Mouse (Mus musculus) regulatory T cell (primary cell): ENCODE measurements around the gene Cdh20.
"Not testable (repeated sequence)": the region's sequence is repeated elsewhere in the genome, so short reads cannot be mapped to it uniquely, and the experiment has no call there.

Source experiments
- in situ Hi-C: fragments of 300-600 bp; cut with MboI, MseI; formaldehyde crosslinking; loops from one replicate; pipeline ENCODE4 v1.15.1; 2025; ENCODE audit warnings: high pct_unique_total_duplicates

The Cdh20 gene

DNA sequence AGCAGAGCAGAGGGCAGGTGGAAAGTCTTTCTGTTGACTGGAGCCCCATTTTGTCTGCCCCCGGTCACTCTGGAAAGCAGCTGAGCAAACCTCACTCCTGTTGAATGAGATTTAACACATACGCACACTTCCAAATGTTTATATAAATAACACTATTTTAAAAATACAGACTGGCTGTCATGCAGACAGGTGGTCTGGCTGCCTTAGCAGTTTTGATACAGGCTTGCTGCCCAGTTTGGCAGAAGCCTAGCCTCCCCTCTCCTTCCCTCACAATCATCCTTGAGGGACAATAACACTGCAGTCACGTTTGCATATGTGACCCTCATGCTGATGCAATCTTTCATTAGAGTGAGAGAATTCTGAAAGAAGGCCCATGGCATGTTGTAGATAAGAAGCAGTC, 144.1 kb downstream of the Cdh20 start:
- in situ Hi-C loops: no loop called here

DNA sequence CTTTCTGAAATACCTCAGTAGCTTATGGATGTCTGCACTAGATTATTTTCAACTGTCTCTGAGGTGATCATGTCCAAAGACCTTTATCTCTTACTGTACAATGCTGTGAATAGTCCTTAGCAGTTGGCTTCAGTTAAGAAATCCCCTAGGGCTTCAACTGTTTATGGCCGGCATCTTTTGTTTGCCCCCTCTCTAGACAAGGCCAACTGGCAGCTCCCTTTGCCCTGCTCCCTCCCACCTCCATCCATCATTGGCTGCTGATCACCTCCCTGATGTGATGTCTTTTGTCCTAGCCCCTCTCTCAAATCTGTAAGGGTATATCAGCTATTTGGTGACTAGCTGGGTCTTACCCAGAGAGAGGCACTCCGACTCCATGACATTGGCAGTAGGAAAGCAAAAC, 148.2 kb downstream of the Cdh20 start:
- in situ Hi-C loops: no loop called here

DNA sequence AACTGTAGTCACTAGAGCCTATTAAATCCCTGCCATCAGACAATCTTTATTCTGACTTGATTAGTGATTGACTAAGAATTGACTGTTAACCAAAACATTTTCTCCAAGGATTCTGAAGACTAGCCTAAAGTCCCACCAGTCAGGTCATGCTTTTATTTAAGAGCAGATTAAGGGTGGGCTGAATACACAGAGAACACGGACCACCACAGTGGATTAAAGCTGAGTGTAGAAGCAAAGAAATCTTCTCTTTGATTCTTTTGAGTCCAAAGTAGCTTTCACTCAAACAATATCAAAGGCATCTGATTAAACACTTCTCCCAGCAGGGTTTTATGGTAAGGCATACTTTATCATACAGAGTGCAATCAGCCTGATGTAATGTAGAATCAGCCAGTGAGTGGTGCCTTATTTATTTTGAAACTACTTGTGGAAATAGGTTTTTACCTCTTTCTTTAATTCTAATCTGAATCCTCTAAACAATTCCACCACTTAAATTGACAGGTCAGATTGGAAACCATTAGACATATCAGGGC, 149.0 kb downstream of the Cdh20 start:
- in situ Hi-C loops: no loop called here

DNA sequence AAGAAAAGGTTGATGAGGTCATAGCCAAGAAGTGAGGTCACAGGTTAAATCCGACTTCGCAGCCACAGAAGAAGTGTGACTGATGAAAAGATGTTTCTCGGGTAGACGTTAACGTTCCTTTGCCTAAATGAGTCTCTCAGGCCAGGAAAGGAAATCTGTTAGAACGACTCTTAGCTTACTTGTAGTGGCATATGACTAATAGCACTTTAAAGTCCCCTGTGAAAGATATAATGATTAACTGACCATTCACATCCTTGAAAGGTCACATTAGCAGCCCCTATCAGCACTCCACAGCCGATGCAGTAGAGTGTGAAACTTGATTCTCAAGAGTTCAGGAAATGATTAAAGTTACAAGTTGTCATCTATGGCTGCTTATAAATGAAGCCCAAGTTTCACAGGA, 164.7 kb downstream of the Cdh20 start:
- in situ Hi-C loops: no loop called here

DNA sequence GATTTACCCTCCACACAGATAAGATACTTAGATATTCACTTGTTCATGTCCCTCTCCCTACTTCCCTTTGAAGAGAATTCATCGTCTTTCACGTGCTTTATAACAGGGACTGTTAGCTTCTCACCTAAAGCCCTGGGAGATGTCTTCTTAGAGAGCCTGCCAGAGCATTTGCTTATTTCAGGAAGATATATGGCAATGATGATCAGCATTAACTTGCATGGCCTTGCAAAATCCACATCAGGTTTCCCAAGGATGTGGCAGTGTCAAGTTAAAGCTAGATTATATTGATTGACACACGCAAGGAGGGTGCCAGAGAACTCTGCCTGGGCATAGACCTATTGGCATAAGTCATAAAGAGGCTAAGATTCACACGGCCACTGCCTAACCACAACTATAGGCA, 168.6 kb downstream of the Cdh20 start:
- in situ Hi-C loops: no loop called here

DNA sequence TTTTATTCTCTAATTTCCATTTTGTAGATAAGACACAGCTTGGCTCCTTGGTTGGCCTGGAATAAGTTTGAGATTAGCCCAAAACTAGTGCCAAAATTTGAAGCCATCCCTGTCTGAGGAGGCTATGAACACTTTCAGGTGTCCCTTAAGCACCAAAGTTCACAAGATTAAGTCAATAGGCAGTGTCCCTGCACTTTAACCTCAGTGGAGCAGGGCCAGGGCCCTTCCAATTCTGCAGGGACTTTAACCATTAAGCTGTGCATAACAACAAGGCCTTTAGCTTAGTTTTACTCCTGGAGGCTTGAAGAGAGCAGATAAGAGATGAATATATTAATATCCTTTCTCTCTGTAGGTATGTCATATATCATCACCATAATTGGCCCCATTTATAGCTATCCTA, 170.8 kb downstream of the Cdh20 start:
- in situ Hi-C loops: no loop called here

DNA sequence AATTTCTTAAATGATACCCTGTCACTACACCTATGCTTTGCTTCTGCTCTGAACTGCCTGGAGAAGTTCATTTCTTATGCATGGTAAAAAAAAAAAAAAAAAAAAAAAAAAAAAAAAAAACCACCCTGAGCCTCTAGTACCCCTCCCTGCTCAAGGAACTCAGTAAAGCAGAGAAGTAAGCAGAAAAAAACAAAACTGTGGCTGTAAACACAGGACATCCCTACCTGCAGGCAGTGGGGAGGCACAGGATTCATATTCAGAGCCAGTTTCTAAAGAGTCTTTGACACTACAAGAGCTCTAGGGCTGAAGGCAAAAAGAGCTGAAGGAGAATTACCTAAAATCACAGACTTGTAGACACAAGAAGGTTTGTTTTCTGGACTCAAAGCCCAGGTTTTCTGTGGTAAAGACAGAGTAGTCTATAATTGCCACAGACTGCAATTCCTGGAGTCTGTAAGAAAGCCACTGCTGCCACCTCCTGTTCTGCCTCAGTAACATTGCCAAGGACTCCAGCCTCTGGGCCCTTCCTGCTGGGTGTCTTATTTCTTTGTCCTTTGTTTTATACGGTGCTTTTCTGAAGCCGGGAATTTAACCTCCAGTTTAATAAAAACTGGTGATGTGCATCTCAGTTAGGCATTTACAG, 176.3 kb downstream of the Cdh20 start:
- in situ Hi-C loops: no loop called here

DNA sequence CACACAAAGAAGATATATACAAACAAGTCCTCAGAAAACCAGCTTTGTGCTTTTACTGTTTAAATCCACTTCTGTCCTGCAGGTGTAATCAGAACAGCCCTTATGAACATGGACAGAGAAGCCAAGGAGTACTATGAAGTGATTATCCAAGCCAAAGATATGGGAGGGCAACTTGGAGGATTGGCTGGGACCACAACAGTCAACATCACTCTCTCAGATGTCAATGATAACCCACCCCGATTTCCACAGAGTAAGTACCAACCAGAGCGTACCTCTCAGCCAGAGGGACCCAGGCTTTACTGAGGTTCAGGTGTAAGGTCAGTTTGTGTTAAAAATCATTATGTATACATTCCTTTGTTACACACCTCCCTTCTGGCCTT, 176.8 kb downstream of the Cdh20 start:
- in situ Hi-C loops: no loop called here

DNA sequence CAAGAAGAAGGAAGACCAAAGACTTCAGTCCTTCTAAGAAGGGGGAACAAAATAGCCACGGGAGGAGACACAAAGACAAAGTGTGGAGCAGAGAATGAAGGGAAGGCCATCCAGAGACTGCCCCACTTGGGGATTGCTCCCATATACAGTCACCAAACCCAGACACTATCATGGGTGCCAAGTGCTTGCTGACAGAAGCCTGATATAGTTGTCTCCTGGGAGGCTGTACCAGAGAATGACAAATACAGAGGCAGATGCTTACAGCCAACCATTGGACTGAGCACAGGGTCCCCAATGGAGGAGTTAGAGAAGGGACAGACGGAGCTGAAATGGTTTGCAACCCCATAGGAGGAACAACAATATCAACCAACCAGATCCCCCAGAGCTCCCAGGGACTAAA, 181.3 kb downstream of the Cdh20 start:
- in situ Hi-C loops: not testable (repeated sequence)

DNA sequence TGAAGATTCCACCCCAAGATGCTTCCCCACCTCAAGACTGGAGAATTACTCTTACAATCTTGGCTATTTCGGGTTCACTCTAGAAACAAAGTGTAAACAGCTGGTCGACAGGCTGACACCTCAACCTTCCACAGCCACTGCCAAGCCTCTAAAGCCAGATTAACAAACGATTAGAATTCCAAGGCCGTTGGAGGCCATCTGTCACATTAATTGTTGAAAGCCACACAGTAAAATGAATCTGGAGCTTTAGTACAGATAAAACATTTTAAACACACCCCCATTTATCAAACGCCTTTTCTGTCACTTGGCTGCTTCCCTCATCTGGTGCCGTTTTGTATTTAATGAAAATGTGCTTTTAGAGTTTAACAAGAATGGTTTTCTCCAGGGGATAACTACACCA, 188.7 kb downstream of the Cdh20 start:
- in situ Hi-C loops: no loop called here

DNA sequence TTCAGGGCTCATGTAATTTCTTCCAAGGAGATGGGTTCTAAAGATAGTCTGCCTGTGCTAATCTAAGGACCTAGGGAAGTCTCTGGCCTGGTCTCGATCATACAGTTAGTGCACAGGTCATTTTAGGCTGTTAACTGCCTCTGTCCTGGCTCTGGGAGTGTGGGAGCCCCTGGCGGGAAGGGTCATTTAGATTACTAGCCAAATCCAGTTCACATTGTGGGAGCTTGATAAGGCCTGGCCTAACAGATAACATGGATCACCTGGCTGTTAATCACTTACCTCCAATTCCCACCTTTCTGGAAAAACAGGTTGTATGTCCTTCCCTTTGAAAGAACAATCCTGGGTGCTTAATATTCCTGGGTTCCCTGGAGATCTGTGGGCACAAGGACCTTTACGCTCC, 193.3 kb downstream of the Cdh20 start:
- in situ Hi-C loops: no loop called here

DNA sequence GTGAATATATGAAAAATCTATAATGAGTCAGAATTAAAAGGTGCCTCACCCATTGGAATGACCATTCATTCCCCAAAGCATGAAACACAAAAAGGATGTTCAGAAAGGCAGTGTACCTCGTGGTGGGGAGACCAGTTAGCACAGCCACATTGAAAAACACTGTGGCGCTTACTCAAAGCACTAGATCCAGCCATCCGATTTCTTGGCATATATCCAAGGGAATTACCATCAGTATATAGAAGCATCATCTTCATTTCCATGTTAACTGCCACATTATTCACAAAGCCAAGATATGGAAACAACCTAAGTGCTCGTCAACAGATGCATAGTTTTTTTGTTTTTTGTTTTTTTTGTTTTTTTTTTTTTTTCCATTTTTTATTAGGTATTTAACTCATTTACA, 193.9 kb downstream of the Cdh20 start:
- in situ Hi-C loops: no loop called here

DNA sequence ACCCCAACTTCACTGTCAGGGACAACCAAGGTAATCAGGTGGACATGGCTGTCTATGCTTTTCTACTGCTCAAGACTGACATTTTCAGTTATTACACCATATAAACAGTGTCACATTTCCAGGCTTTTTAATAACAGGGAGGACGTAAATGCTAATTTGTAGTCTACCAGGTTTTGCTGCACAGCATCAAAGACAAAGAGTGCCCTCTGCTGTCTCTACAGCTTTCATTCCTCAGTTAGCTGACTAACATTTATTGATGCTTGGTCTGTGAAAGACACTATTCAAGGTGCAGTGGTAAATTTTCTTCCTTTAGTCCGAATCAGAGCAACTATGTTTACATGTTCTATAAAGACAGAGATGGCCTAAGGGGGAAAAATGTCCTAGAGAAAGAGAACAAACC, 210.7 kb downstream of the Cdh20 start:
- in situ Hi-C loops: no loop called here

DNA sequence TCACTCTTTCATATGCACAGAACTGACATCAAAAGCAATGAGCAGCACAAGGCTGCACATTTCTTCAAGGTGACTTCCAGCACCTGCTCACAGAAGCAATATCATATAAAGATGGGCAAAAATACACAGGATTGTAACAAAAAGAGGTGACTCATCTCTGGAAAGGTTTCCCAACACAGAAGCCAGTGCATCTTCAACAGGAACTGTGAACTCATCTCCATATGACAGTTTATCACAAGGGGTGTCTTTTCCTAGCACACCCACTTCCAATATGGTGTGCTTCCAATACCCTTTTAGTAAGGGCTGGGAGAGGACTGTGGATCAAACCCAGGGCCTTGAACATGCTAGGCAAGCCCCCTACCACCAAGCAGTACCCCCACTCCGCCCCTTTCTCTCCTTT, 211.9 kb downstream of the Cdh20 start:
- in situ Hi-C loops: loop anchor here (10.0 kb wide), 1 partner anchor 725 kb away; no protein-coding TSS in a partner anchor

DNA sequence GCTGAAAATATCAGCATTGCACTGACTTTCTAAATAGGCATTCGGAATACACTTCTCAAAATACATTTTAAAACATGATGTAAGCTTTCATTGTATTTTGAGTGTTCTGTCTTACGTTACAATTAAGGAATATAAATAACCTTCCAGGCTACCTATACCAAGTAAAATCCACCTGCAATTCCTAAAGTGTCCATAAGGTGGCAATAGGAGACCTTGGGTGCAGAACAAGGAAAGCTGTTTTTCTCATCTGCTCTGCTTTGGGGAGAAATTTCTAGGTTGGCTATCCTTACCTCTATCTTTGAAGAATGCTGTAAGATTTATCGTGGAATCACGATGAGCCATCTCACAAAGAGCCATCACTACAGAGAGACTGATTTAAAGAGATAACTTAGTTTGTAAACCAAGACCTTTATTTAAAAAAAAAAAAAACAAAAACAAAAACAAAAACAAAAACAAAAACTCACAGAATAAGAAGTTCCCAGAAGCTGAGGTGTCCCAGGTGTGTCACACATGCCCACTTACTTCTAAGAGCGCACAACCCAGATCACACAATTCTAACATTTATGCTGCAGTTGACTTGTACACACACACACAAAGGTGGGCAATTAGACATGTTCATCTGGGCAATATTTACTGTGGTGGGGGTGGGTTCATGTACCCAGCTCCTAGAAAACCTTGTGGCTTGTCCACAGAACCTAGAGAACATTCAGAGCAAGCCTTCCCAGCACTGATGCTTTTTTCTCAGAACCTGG, 218.1 kb downstream of the Cdh20 start:
- in situ Hi-C loops: loop anchor here (5.0 to 10.0 kb wide), 2 partner anchors 646 to 718 kb away; no protein-coding TSS in a partner anchor

DNA sequence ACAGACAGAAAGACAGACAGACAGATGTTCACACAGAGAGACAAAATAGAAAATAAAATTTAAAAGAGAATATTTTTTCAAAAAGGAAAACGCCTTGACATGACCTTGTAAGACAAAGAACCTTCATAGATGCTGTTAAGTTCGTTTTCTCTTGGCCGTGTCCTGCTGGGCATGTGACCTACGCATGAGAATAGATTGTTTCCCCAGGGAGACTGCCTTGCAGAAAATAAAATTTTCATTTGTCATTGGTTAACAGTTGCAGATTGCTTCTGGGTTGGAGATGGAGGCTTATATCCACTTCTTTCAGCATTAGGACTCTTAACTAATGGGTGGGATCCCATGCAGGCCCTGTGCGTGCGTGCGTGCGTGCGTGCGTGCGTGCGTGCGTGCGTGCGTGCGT, 219.2 kb downstream of the Cdh20 start:
- in situ Hi-C loops: loop anchor here (5.0 to 10.0 kb wide), 2 partner anchors 645 to 717 kb away; no protein-coding TSS in a partner anchor

DNA sequence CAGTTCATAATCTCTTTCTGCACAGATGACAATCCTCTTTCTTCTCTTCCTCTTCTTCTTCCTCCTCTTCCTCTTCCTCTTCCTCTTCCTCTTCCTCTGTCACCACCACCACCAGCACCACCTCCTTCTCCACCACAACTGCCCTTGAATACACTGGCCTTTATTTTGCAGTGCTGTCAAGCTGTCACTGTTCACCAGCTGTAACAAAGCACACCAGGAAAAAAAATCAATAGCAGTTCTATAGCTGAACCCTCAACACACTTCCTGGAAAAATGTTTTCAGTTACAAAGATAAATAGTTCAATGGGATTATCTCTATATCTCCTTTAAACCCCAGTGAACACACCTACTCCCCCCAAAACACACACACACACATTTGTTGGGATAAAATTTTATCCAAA, 224.1 kb downstream of the Cdh20 start:
- in situ Hi-C loops: no loop called here

DNA sequence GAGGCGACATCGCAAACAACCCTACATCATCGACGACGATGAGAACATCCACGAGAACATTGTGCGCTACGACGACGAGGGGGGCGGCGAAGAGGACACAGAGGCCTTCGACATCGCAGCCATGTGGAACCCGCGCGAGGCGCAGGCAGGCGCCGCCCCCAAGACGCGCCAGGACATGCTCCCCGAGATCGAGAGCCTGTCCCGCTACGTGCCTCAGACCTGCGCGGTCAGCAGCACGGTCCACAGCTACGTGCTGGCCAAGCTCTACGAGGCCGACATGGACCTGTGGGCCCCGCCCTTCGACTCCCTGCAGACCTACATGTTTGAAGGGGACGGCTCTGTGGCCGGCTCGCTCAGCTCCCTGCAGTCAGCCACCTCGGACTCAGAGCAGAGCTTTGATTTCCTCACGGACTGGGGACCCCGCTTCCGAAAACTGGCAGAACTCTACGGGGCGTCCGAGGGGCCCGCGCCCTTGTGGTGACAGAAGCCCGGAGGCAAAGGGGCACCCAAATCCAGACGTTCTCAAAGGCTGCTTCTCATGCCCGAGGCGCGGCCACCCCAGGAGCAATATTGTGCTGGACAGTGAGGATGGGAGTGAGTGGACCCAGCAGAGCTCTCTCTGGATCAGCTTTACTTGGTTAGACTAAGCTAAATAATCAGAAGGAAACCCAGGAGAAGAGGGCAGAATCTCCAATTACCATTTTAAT, 225.7 kb downstream of the Cdh20 start:
- in situ Hi-C loops: no loop called here

DNA sequence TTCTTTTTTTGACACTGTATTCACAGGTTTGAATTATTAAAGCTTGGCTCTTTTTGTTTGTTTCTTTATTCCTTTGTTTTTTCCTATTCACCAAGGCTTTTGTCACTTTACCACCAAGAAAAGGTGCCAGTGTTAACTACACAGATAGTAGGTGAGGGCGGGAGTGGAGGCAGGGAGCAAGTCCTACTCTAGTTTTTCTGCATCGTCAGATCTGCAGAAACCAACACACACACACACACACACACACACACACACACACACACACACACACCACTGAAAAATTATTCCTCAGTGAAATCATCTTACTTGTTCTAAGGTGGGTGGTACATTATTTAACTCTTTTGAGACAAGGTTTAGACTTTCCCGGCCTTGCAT, 226.3 kb downstream of the Cdh20 start:
- in situ Hi-C loops: no loop called here

DNA sequence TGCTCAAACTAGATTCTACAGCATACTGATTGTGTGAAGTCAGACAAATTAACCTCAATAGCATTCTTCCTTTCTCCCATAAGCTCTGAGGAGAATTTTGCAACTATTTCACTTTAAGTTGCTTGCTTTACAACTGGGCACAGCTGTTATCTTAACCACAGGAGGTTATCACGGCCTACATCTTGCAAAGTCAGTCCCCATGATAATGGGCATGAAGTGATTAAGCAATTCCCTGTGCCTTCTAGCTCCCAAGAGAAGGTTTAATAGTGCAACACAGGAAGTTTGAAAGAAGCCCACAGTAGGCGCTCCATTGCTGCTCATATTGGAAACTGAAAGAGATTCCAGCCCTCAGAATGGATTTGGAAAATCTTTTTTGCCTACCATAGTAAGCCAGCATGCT, 229.5 kb downstream of the Cdh20 start:
- in situ Hi-C loops: no loop called here

DNA sequence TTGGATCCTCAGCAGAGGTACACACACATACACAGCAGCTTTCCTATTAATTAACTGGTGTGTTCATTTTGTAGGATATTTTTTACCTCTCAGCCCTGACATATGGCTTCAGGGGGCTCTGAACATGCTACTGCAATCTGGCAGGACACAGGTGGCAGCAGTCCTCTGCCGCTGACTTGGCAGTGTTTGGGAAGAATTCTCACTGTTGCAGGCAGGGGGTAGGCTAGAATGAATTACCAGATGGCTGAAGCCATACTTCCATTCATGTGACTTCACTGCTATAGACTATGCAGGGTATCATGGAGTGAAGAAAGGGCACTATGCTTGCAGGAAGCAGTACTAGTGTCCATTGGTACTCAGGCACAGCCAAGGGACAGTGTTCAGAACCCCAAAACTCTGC, 233.8 kb downstream of the Cdh20 start:
- in situ Hi-C loops: no loop called here

DNA sequence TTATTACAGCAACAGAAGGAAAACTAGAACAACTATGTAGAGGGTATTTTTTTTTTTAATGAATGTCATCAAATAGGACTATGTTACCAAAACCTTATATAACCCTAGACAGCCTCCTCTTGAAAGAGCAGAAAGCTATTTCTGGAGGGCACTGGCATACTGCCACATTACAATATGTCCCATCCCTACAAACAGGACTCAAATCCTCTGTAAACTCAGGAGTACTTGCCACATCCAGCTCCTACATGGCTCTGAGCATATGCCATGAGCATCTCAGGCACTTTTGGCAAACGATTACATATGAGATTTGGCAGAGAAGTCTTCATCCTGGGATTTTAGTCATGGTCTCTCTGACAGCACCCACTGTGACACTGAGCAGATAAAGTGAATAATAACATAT, 235.5 kb downstream of the Cdh20 start:
- in situ Hi-C loops: no loop called here

DNA sequence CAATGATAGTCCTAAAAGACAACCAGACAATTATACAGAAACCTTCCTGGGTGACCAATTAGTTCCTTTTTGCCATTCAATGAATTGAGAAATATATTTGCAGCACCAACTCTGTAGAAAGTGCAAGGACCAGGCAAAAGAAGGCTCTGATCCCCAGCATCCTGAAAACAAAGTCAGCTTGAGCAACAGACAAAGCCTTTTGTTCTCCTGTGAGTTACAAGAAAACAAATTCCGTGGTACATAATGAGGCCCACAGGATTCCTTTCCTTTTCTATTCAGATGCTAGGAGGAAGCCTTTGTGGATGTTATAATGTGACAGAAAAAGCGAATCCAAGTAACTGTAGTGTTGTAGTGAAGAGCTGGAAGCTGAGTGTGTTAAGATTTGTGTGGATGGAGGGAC, 244.3 kb downstream of the Cdh20 start:
- in situ Hi-C loops: no loop called here
